11 mouse cellular contexts compared by ENCODE assay signal in genomic region chr7:115966181-115966580, GRCm38 (mm10).
DNase-seq lines count a peak whose midpoint lies in the region.
"Had no signal": no experiment of that assay in that cellular context is flagged by ENCODE, and none has a peak within 500 bp of the region (broad histone marks: within the 10 kb centered on the region; RNA-seq: fewer than 3 reads in every experiment).

No protein-coding gene starts in this region.

- peak; percentile 4 for DNase-seq in cerebellum, adult 11-12 months
- DNase-seq in cerebellum, adult 8-10 months, result no peak
- DNase-seq in brain, adult 2 months (ENCODE audit: low read depth, low spot score), result peak; percentile 85
- peak; percentile 32 to 72 for DNase-seq in frontal cortex, postnatal 36 days (ENCODE audit: low spot score in 2 of 2)
- peak; percentile 33 to 43 for DNase-seq in left cerebral cortex, postnatal 10 days (ENCODE audit: extremely low spot score in 1 of 2, low spot score in 2 of 2)
- no peak for DNase-seq in gastrocnemius, adult 8-10 months (ENCODE audit: low spot score in 2 of 2)
- DNase-seq in spleen, postnatal 36 days (ENCODE audit: low spot score in 2 of 2), result no peak
- DNase-seq in yolk sac, embryonic 10.5 days (ENCODE audit: low spot score), result no peak
- DNase-seq: gastrocnemius, adult 2 months; kidney, postnatal 4 days; lung, postnatal 14 days had no signal

- intact Hi-C loops in left cerebral cortex, postnatal 10 days (cut with DNase I), result no loop called here

Comparison
In these comparisons a context has a peak if more than half of its experiments do, and no peak if none do; other contexts are left out.
1. DNase-seq: peak in cerebellum, adult 11-12 months (single experiment), brain, adult 2 months (single experiment), frontal cortex, postnatal 36 days (2 of 2) and left cerebral cortex, postnatal 10 days (2 of 2); none in cerebellum, adult 8-10 months (single experiment), gastrocnemius, adult 8-10 months (0 of 2), spleen, postnatal 36 days (0 of 2) and yolk sac, embryonic 10.5 days (single experiment).